Mouse (Mus musculus): ENCODE data around the gene Cnga3. TPM values are rescaled to one million over a fixed set of nuclear protein-coding genes. Genes with fewer than 3 reads are reported as not detected.

Gene Cnga3
- polyA plus RNA-seq, 1 experiment from 2014 or later = not detected

- no peaks in the 10 kb centered on the region for H3K9me3 ChIP-seq (replicated peaks)
- 0 out of 2 replicates have a peak overlapping the region, but pooled peaks have one; percentile 19 for H3K27ac ChIP-seq (replicated peaks)
- H3K36me3 ChIP-seq (replicated peaks) = no peaks in the 10 kb centered on the region
- no peaks in the 10 kb centered on the region; the same call in 1 of the 2 replicates for H3K27me3 ChIP-seq
- H3K9ac ChIP-seq = no peak overlapping the region
- H3K4me3 ChIP-seq (replicated peaks) = no peak overlapping the region
- WGBS (ENCODE audit: insufficient replicate concordance) = 39% methylated on average over 8 of the region's 8 CpGs
- ATAC-seq (ENCODE audit: insufficient read depth) = no peak
- peaks cover 19% of the 10 kb centered on the region for H3K4me1 ChIP-seq (replicated peaks)
- no peak overlapping the region for H3K4me2 ChIP-seq
Measured at GRCm38 (mm10) chr1:37308021-37308742, 93.9 kb downstream of the Cnga3 start.

- no peaks in the 10 kb centered on the region; the same call in 1 of the 2 replicates for H3K27me3 ChIP-seq
- H3K27ac ChIP-seq (replicated peaks) = no peak overlapping the region
- no peak overlapping the region for H3K4me3 ChIP-seq (replicated peaks)
- ATAC-seq (ENCODE audit: insufficient read depth) = no peak
- no peak overlapping the region for H3K4me2 ChIP-seq
- no peaks in the 10 kb centered on the region for H3K36me3 ChIP-seq (replicated peaks)
- H3K4me1 ChIP-seq (replicated peaks) = peaks cover 19% of the 10 kb centered on the region
- 35% methylated on average over 3 of the region's 3 CpGs for WGBS (ENCODE audit: insufficient replicate concordance)
- H3K9me3 ChIP-seq (replicated peaks) = no peaks in the 10 kb centered on the region
- H3K9ac ChIP-seq = no peak overlapping the region
Measured at GRCm38 (mm10) chr1:37308743-37309100, 94.5 kb downstream of the Cnga3 start.

- Histone ChIP-seq H3K9ac (no peak overlapping the region), H3K36me3 (replicated peaks) (no peaks in the 10 kb centered on the region), H3K27me3 (no peaks in the 10 kb centered on the region; the same call in 1 of the 2 replicates), H3K4me1 (replicated peaks) (peaks cover 29% of the 10 kb centered on the region), H3K4me2 (no peak overlapping the region), H3K9me3 (replicated peaks) (no peaks in the 10 kb centered on the region), H3K27ac (replicated peaks) (no peak overlapping the region), H3K4me3 (replicated peaks) (no peak overlapping the region)
- WGBS (ENCODE audit: insufficient replicate concordance) = 83% methylated on average over 4 of the region's 4 CpGs
- no peak for ATAC-seq (ENCODE audit: insufficient read depth)
Measured at GRCm38 (mm10) chr1:37309939-37310515, 95.8 kb downstream of the Cnga3 start.

Other genes starting within 250 kb of the Cnga3 start
- not detected in 2 replicates for gene Vwa3b, start 187.8 kb upstream of the Cnga3 start, polyA plus RNA-seq (2015; fragmentation: Nextera tagmentation; extraction: Ambion mirVana)
- 4.4 and 5.0 TPM in 2 replicates for gene Inpp4a, start 85.4 kb downstream of the Cnga3 start, polyA plus RNA-seq (2015; fragmentation: Nextera tagmentation; extraction: Ambion mirVana)
- gene Coa5, start 215.7 kb downstream of the Cnga3 start, polyA plus RNA-seq (2015; fragmentation: Nextera tagmentation; extraction: Ambion mirVana) = 25.6 and 26.0 TPM in 2 replicates
- gene Unc50, start 215.7 kb downstream of the Cnga3 start, polyA plus RNA-seq (2015; fragmentation: Nextera tagmentation; extraction: Ambion mirVana) = 68.6 and 70.6 TPM in 2 replicates